Mouse (Mus musculus) heart, postnatal 4 days (tissue): ENCODE measurements around the gene Bdh1. TPM values are rescaled to one million over a fixed set of nuclear protein-coding genes. Genes with fewer than 3 reads are reported as not detected.

Source experiments
- DNase-seq: peaks from one replicate; pipeline ENCODE4 v3.0.0; 2021
- total RNA-seq, 2 experiments: library from RNA; stranded (reverse); gene quantifications; 2 replicates each; pipeline ENCODE4 v1.2.3; 2021

The Bdh1 gene
- total RNA-seq, 2 experiments from 2014 or later: 0.81 to 1.0 TPM

GRCm38 (mm10) chr16:31428675-31429470 is 6.8 kb downstream of the Bdh1 start:
- peak; percentile 16 for DNase-seq

- peak; percentile 90 for DNase-seq
Measured at GRCm38 (mm10) chr16:31429471-31430155, 7.5 kb downstream of the Bdh1 start.

- DNase-seq: no peak
Measured at GRCm38 (mm10) chr16:31433466-31434110, 11.5 kb downstream of the Bdh1 start.

- DNase-seq: no peak
Measured at GRCm38 (mm10) chr16:31435146-31435545, 13.1 kb downstream of the Bdh1 start.

- no peak for DNase-seq
Measured at GRCm38 (mm10) chr16:31436085-31436484, 14.0 kb downstream of the Bdh1 start.

GRCm38 (mm10) chr16:31437358-31437757 is 15.3 kb downstream of the Bdh1 start:
- DNase-seq: no peak

- DNase-seq: no peak
Measured at GRCm38 (mm10) chr16:31439529-31439928, 17.4 kb downstream of the Bdh1 start.

GRCm38 (mm10) chr16:31440046-31440445 is 18.0 kb downstream of the Bdh1 start:
- DNase-seq: no peak

GRCm38 (mm10) chr16:31444521-31444920 is 22.4 kb downstream of the Bdh1 start:
- DNase-seq: no peak

GRCm38 (mm10) chr16:31446067-31446853 is 24.2 kb downstream of the Bdh1 start:
- DNase-seq: no peak

- no peak for DNase-seq
Measured at GRCm38 (mm10) chr16:31449973-31450372, 27.9 kb downstream of the Bdh1 start.

- no peak for DNase-seq
Measured at GRCm38 (mm10) chr16:31451235-31451634, 29.2 kb downstream of the Bdh1 start.

- DNase-seq: no peak
Measured at GRCm38 (mm10) chr16:31452467-31452866, 30.4 kb downstream of the Bdh1 start.

GRCm38 (mm10) chr16:31454013-31454412 is 31.9 kb downstream of the Bdh1 start:
- DNase-seq: no peak

- DNase-seq: no peak
Measured at GRCm38 (mm10) chr16:31455276-31456045, 33.4 kb downstream of the Bdh1 start.

- peak; percentile 86 for DNase-seq
Measured at GRCm38 (mm10) chr16:31458229-31458918, 36.3 kb downstream of the Bdh1 start.

GRCm38 (mm10) chr16:31459968-31460461 is 37.9 kb downstream of the Bdh1 start:
- DNase-seq: no peak

- no peak for DNase-seq
Measured at GRCm38 (mm10) chr16:31460506-31460905, 38.4 kb downstream of the Bdh1 start.

- DNase-seq: no peak
Measured at GRCm38 (mm10) chr16:31461046-31461445, 39.0 kb downstream of the Bdh1 start.

GRCm38 (mm10) chr16:31462113-31462687 is 40.1 kb downstream of the Bdh1 start:
- no peak for DNase-seq

GRCm38 (mm10) chr16:31464953-31465352 is 42.9 kb downstream of the Bdh1 start:
- no peak for DNase-seq
